Mouse (Mus musculus): ENCODE results near the gene Spon1.

DNA sequence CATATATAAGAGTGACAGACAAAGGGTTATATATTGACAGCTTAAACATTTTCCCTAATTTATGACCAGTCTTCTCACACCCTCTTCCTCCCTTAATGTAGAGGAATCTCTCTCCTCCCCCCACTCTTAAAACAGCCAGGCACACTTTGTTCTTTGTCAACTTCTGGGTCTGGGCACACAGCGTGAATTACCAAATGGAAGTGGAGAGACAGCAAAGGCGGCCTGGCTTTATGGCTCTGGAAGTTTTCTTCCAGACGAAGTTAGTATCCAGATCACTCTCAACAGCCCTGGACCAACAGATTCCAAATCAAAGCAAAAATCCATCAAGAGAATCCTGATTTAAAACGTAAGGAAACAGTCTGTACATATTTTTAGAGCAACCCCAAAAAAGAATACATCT is 198.0 kb downstream of the Spon1 start:
- TF ChIP-seq CTCF (IDR thresholded peaks at IDR 0.05; ENCODE audit: low read depth): no peak
- no peak for TF ChIP-seq EP300 (IDR thresholded peaks at IDR 0.05; ENCODE audit: low read depth)
